ENCODE assay signal across 11 mouse cellular contexts in genomic region chr2:21728075-21728474, GRCm38 (mm10).
"Had no signal": no experiment of that assay in that cellular context is flagged by ENCODE, and none has a peak within 500 bp of the region (broad histone marks: within the 10 kb centered on the region; RNA-seq: fewer than 3 reads in every experiment).

No protein-coding gene starts in this region.

- H3K4me1 ChIP-seq: kidney, embryonic 15.5 days; limb, embryonic 10.5 days; liver, embryonic 15.5 days; midbrain, embryonic 13.5 days had no signal

- H3K4me3 ChIP-seq: kidney, embryonic 15.5 days; limb, embryonic 10.5 days; liver, embryonic 15.5 days; midbrain, embryonic 13.5 days had no signal

- DNase-seq: kidney, adult 2 months; kidney, postnatal 14 days; layer of hippocampus, adult 9-11 months; layer of hippocampus, postnatal 36 days; lung, adult 2 months; lung, postnatal 36 days; thymus, postnatal 4 days had no signal

- H3K27ac ChIP-seq: kidney, embryonic 15.5 days; limb, embryonic 10.5 days; liver, embryonic 15.5 days; midbrain, embryonic 13.5 days had no signal
